Comparison of ENCODE assay signal across 7 mouse cellular contexts in genomic region chr3:109526246-109526645, GRCm38 (mm10).
DNase-seq lines count a peak whose midpoint lies in the region; ATAC-seq and TF ChIP-seq lines count a peak whose summit lies in the region.

No protein-coding gene starts in this region.

- WGBS in hindbrain, embryonic 16.5 days, result 6% methylated on average over 4 of the region's 4 CpGs

- H3K4me3 ChIP-seq in hindbrain, embryonic 16.5 days (ENCODE audit: low read length), result no peak overlapping the region

- H3K9ac ChIP-seq in hindbrain, embryonic 16.5 days (ENCODE audit: low read depth, low read length), result no peak overlapping the region

- no peaks in the 10 kb centered on the region for H3K27me3 ChIP-seq in Patski
- no peaks in the 10 kb centered on the region for H3K27me3 ChIP-seq in hindbrain, embryonic 16.5 days (replicated peaks; ENCODE audit: control insufficient read depth, insufficient read depth, low read length)

- H3K4me1 ChIP-seq in hindbrain, embryonic 16.5 days (ENCODE audit: control insufficient read depth, insufficient read depth, low read depth, low read length), result no peaks in the 10 kb centered on the region

- POLR2A ChIA-PET in Patski (lab: Charles Lee), result interaction anchor here (0.7 kb wide), 1 partner anchor 263 kb away, joined by 3 read pairs; no protein-coding TSS in a partner anchor

- in situ Hi-C loops in Patski (cut with MboI; ENCODE audit: low pct_unique_long_range_greater_than_20kb), result loop anchor here (10.0 kb wide), 2 partner anchors 1339 to 1819 kb away; no protein-coding TSS in a partner anchor

- H3K27ac ChIP-seq in hindbrain, embryonic 16.5 days (ENCODE audit: low read depth, low read length), result no peak overlapping the region

- peak; percentile 92 for TF ChIP-seq CTCF in Patski (IDR thresholded peaks at IDR 0.05)

- peak; percentile 66 for DNase-seq in Patski (ENCODE audit: low read depth, low spot score)
- DNase-seq in cerebellum, adult 11-12 months, result peak; percentile 58
- DNase-seq in layer of hippocampus, postnatal 25 days (ENCODE audit: extremely low spot score in 1 of 2, low spot score in 1 of 2), result peak; percentile 74 to 98
- peak; percentile 3 for DNase-seq in spleen, adult 12 weeks (ENCODE audit: low spot score)

- H3K9me3 ChIP-seq in hindbrain, embryonic 16.5 days (ENCODE audit: control insufficient read depth, low read length), result no peaks in the 10 kb centered on the region

- peak; percentile 84 for ATAC-seq in Patski
- ATAC-seq in frontal cortex, adult (ENCODE audit: low TSS enrichment), result peak; percentile 91
- ATAC-seq in hindbrain, embryonic 16.5 days, result peak; percentile 55; the same call in 1 of the 2 replicates
- peak; percentile 85 for ATAC-seq in megakaryocyte-erythroid progenitor cell, adult 5-6 weeks (replicated peaks; ENCODE audit: low FRiP score, low TSS enrichment, poor library complexity, severe bottlenecking)

- H3K36me3 ChIP-seq in hindbrain, embryonic 16.5 days (ENCODE audit: control insufficient read depth, insufficient read depth, low read length), result no peaks in the 10 kb centered on the region

- CTCF ChIA-PET in Patski (lab: Charles Lee), result interaction anchor here (0.7 to 2.7 kb wide), 7 partner anchors 10 to 1544 kb away, joined by 3 to 16 read pairs (median 5); no protein-coding TSS in a partner anchor

- no peak overlapping the region for H3K4me2 ChIP-seq in hindbrain, embryonic 16.5 days (ENCODE audit: low read length)

Comparison
In these comparisons a context has a peak if more than half of its experiments do, and no peak if none do; other contexts are left out.
1. DNase-seq: peak in every context shown above with its lines; median percentile 86 in layer of hippocampus, postnatal 25 days; 66 in Patski; 58 in cerebellum, adult 11-12 months; 3 in spleen, adult 12 weeks.